Mouse (Mus musculus) liver, embryonic 14.5 days (tissue): ENCODE measurements at regions not wholly inside any gene's neighbourhood (a gene's known extent, or its start where the extent isn't known, plus 50 kb on each side); places are given as distances from the start of the nearest gene placed in this dataset.

Experiments
- CTCF ChIP-seq: IDR thresholded peaks from 2 replicates; pipeline ENCODE4 v1.5.1; 2016; ENCODE audit warnings: antibody characterized with exemption, low read depth, control low read depth
- EP300 ChIP-seq: IDR thresholded peaks from 2 replicates; pipeline ENCODE4 v1.6.1; 2016; ENCODE audit warnings: antibody characterized with exemption, low read depth

DNA sequence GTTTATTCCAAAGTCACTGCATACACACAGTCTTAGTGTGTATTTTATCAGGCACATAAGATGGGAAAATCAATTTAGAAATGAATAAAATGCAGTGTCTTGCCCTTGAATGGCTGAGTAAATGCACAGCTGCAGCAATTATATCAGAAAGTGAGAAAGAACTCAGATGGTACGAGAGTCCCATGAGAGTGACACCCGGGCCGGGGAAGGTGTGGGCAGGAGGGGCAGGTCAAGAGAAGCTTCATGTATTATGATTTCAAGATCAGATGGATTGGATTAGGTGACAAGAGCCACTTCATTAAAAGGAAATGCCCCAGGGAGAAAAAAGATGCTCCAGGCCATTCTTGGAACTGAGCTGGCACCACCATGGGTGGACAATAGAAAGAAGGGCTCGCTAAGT lies 138.1 kb downstream of the Iqub start:
- TF ChIP-seq CTCF = no peak
- TF ChIP-seq EP300 = no peak
